Mouse (Mus musculus): ENCODE measurements around the gene Kcnq1.

DNA sequence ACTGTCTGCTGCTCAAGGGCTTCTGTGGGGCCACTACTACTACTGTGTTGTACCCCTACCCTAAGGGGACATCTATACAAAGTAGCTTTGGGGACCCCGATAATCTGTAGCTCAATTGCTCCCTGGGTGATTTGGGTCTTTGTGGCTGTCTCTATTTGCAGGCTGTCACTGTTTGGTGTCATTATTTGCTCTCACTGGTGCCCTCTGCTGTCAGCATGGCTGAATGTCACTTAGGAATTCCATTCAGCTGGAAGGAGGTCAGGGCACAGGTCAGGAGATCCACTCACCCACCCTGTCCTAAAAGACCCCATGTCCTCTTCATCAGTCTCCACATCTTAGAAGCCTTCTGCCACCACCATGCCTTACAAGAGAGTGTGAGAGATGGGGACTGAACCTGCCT lies 32.6 kb downstream of the Kcnq1 start:
- peak; percentile 77 for TF ChIP-seq CTCF (IDR thresholded peaks at IDR 0.05; ENCODE audit: low read depth)
- TF ChIP-seq EP300 (IDR thresholded peaks at IDR 0.05; ENCODE audit: low read depth), result no peak
